Mouse (Mus musculus) lung, postnatal 25 days (tissue): ENCODE data around the gene 2010300C02Rik.
A peak's percentile ranks its signal among the peaks of the same experiment; 100 is the strongest.

Experiments
- DNase-seq: peaks from one replicate; pipeline ENCODE4 v3.0.0; 2022; ENCODE audit warnings: low spot score

Gene 2010300C02Rik

DNA sequence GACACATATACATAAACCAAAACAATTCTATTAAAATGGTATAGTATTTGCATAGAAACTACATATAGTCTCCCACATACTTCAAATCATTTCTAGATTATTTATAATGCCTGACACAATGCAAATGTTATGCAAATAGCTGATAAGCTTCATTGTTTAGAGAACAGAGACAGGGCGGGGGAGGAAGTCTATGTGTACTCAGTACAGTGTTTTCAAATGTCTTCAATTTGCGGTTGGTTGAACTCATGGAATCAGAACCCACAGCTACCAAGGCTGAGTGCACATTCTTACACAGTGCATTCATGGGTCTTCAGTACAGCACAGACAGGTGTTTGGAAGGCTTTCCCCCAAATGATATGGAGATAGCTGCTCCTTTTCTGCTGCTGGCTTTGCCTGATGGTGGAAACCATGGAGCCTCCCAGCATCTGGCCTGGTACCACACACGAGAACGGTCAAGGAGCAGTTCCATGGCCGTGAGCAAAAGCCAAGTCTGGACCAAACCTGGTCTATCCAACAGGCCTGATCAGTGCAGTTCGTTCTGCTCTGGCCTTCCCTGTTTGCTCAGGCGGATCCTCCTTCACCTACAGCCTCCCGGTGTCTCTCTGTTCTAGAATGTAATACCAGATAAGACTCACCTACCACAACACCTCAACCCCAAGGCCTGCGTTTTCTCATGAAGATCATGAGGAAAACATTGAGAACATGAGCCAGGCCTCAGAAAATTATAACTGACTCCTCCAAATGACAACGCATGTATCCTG is 8.1 kb downstream of the 2010300C02Rik start:
- no peak for DNase-seq

- DNase-seq, result no peak
These were observed 8.8 kb downstream of the 2010300C02Rik start for GRCm38 (mm10) chr1:37711082-37711481.

- no peak for DNase-seq
These were observed 10.1 kb downstream of the 2010300C02Rik start for GRCm38 (mm10) chr1:37709736-37710135.

DNA sequence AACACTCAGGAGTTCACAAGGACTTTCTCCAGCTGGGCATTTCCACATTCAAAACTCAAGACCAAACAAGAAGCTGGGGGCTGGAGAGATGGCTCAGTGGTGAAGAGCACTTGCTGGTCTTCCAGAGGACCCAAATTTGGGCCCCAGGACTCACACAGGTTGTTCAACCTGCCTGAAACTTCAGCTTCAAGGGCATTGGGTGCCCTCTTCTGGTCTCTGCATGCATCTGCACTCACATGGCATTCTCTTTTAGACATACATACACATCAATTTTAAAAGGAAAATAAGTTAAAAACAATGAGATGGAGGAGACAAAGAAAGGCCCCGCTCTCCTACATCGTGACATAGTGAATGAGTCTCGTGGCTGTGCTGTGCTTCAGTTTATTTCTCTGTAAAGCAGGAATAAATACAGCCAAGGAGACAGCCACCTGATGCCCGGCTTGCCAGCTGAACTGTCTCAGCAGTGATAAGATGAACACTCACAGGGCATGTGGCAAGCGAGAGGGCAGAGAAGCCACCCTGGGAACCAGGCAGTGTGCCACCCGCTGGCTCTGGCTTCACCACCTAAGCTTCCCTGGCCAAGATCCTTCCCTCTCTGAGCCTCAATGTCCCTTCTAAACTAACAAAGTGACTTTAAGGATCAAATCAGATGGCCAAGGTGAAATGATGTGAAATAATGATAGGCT is 11.5 kb downstream of the 2010300C02Rik start:
- DNase-seq, result no peak

DNA sequence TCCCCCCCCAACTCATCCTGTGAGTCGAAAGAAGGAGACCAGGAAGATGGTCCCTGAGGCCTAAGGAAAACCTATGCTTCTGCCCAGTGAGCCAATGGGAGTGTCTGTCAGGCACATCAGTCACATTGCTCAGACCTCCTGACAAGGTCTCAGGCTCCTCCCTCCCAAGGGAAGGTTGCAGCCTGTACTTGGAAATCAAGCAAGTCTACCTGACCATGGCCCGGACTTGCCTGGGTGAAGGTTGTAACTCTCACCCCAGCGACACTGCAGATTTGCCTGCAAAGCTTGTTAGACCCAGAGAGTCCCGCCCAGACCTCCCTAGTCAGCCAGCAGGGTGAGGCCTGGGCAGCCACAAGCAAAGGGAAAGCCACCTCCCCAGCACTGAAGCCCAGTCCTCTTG is 17.6 kb downstream of the 2010300C02Rik start:
- no peak for DNase-seq

DNA sequence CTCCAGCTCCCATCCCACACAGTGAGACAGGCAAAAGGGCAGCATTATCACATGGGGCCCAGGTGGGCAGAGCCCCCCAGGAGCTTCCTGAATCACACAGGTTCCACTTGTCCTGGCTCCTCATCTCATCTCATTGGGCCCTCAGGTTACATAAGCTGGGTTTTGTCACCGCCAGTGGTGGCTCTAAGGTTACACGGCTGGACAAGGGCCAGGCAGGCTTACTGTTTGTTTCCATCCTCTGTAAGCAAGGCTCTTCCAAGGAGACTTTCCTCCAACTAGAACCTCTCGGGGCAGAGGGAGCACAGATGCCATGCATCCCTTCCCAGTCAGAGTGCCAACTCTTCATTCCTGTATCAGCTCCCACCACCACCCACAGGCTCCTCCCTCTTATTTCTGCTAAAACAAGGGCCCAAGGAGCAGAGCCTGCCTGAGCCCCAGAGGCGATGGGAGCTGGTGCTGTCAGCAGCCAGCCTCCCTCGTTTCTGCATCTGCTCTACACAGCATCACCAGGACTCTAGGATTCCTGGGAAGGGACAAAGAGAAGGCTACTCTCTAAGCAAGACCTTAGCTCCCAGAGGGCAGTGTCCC is 20.9 kb downstream of the 2010300C02Rik start:
- no peak for DNase-seq

DNA sequence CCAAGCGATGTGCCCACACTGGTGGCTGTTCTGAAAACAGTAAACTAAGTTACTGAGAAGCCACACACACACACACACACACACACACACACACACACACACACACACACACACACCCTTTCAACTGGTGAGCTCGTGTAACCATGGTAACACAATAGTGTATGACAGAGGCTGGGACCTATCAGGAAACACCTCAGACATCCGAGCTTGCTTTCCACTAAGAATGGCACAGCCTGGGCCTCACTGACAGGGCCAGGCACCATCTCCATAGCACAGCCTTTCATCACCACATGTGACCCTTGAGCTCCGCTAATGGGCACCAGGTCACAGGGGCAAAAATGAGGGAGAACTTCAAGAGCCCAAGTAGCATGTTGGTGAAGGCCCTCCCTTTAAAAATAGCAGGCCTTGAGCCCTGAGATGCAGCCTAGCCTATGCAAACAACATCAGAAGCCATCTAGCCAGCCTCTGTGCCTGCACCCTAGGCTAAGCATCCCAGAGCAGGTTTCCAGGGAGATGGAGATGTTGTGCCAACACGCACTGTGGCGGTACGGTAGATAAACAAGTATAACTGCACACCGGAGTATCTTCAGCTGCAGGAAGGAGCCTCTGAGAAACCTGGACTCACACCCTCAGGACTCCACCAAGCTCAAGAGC is 21.6 kb downstream of the 2010300C02Rik start:
- DNase-seq, result no peak

DNA sequence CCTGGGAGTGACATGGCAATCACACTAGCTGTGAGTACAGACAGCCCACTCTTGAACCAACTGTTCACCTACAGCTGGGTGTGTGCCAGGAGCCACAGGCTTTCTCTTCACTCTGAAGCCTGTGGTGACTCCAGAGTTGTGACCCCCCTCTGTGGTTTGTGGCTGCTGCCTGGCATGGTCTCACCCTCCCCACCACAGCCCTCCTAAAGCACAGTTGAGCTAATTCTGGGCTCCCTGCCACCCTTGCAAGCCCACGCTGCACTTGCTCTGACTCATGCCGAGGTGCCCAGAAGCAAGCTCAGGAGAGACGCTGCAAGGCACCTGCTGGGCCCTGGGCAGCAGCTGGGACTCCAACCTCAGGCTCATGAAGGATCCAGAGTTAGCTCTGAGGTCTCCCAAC is 23.0 kb downstream of the 2010300C02Rik start:
- no peak for DNase-seq

GRCm38 (mm10) chr1:37695732-37696131 is 24.2 kb downstream of the 2010300C02Rik start:
- no peak for DNase-seq

DNA sequence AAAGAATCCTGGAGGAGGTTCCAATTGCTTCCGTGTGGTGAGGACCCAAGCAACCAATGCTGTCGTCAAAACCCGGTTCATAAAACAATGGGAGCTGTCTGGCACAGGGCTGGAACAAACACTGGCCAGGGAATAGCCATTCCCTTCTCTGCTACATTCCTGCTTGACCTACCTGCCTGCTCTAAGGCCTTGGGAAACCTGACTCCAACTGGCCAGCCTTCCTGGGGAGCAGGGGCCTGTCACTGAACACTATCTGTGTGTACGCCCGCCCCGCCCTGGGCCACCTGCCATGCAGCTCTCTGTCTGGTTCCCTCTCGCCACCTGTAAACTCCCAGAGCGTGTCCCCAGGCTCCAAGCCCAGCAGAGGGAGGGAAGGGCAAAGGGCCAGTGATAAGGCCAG is 25.5 kb downstream of the 2010300C02Rik start:
- peak; percentile 67 for DNase-seq

DNA sequence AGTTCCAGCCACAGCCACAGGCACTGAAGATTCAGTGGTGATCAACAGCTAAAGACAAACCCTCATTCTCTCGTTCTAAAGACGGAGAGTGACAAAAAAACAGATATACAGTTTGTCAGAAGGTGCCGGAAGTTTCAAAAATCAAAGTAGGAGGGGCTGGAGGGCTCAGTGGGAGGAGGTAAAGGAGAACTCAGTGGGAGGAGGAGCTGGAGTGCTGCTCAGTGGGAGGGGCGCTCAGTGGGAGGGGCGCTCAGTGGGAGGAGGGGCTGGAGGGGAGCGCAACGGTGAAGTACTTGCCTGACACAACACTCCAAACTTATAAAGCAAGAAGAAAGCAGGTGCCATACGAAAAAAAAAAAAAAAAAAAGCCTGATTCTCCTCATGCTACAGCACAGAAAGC is 28.7 kb downstream of the 2010300C02Rik start:
- DNase-seq, result peak; percentile 77

DNA sequence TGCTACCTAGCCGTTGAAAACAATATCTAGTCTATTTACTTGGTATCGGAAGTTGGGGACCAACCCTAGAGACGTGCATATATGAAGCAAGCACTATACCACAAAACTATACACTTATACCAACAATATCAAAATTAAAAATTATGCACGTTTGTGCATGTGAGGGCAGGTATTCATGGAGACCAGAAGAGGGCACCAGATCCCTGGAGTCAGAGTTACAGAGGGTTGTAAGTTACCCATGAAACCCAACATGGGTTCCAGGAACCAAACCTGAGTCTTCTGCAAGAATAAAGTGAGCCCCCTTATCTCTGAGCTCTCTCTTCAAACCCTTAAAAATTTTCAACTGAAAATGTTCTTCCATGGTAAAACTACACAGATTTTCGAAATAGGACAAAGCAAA is 29.2 kb downstream of the 2010300C02Rik start:
- DNase-seq, result no peak

- DNase-seq, result no peak
These were observed 30.2 kb downstream of the 2010300C02Rik start for GRCm38 (mm10) chr1:37689730-37690129.

DNA sequence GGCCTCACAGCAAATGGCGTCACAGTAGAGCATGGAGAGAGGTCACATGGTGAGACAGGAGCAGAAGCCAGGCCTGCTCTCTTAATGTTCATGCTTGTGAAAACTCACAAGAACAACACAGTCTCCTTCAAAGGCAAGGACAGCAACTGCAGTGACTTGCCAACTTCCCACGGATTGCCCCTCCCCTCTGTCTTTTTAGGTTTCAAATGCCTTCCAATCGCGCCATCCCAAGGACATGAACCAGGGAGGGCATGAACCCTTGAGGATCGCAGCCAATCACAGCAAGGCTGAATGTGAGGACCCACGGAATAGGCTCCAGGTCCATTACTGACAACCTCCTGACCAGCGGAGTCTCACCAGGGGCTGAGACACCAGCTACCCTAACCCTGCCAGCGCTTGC is 31.5 kb downstream of the 2010300C02Rik start:
- no peak for DNase-seq

DNA sequence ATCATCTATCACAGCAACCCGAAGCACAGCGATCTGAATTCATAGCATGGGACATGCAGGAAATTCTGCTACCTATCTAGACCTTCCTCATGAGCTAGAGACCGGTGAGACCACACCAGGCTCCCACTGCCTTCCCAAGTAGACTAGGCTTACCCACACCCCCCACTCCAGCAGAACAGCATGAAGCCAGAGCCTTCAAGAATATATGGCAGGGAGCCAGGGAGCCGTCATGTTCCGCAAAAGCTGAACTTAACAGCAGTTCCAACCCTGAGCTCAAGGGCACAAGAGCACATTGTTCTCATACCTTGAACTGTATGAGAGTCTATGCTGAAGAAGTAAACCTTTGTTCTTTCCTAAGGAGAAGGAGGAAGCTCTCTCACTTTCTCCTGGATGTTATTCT is 32.4 kb downstream of the 2010300C02Rik start:
- DNase-seq, result peak; percentile 75

DNA sequence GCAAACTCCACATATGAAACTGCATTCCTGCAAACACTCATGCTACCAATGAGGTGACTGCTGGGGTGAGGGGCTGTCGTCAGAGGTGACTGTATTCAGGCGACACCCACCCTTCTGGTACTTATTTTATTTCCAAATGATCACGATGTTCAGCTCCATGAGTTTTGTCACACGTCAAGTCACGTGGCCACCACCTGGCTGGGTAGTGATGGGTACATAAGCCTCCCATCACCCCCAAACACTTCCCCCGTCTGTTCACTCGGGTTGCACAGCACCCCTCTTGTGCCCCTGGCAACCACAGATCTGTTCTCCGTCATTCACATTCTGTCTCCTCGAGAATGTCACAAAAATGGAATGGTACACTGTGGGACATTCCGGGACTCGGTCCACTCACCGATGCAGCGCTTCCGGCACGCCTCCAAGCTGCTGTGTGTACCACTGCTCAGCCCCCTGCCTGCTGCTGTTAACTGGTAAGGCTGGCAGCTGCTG is 32.9 kb downstream of the 2010300C02Rik start:
- DNase-seq, result peak; percentile 47

DNA sequence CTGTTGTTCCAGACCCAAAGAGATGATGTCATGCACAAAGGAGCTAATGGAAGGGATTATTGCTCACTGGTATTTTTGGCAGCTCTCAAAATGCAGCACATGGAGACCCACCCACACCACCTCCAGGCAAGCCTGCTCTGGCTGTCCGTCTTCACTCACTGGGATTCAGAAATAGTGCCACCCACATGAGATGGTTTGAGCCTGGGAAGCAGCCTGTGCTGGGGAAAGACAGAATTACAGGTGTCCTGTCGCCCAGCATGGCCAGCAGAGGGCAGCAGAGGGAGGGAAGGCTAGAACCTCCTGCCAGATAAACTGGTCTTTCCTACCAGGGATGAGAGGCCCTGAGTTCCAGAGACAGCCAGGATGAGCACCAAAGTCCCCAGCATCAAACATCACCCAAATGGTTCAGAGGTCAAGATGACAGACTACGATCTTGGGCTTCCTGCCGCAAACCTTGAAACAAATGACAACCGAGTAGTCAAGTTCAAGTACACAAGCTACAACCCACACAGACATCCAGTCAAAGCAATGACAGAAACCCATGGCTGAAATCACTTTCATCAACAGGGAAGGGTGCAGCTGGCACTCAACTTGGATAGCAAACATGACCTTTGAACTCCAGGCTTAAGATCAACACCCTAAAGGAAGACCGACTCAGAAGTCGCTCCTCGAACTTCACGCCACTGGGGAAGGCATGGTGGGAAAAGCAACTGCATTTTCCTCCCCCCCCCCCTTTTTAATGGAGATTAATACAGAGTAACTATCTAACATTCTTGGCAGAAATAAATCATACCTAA is 41.4 kb downstream of the 2010300C02Rik start:
- DNase-seq, result peak; percentile 75

GRCm38 (mm10) chr1:37676967-37677512 is 42.8 kb downstream of the 2010300C02Rik start:
- DNase-seq, result no peak

- DNase-seq, result no peak
These were observed 44.4 kb downstream of the 2010300C02Rik start for GRCm38 (mm10) chr1:37675444-37675843.

- DNase-seq, result no peak
These were observed 45.6 kb downstream of the 2010300C02Rik start for GRCm38 (mm10) chr1:37674266-37674665.

DNA sequence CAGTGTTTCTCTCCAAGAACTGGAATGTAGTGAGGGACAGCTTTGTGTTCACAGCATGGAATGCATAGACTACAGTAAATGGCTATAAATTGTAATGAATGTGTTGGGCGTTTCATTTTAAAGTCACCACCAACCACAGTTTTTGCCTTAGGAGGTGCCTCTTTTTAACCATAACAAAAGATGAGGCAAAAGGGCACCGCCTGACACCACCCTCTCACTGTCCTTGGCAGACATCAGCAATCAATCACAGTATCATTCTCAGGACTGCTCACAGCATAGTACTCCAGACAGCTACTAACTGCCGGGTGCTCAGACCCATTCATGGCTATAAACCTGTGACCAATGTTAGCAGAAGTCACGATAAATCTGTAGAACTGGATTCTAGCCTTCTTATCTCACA is 48.6 kb downstream of the 2010300C02Rik start:
- DNase-seq, result no peak
